Mouse (Mus musculus): Measurements from ENCODE around the gene Wsb2. TPM values are rescaled to one million over a fixed set of nuclear protein-coding genes. Genes with fewer than 3 reads are reported as not detected.

Gene Wsb2
- total RNA-seq (2014; rRNA removed) = 412 and 421 TPM in 2 replicates
- polyA plus RNA-seq (2015; fragmentation: Nextera tagmentation; extraction: Ambion mirVana) = 296 and 321 TPM in 2 replicates

DNA sequence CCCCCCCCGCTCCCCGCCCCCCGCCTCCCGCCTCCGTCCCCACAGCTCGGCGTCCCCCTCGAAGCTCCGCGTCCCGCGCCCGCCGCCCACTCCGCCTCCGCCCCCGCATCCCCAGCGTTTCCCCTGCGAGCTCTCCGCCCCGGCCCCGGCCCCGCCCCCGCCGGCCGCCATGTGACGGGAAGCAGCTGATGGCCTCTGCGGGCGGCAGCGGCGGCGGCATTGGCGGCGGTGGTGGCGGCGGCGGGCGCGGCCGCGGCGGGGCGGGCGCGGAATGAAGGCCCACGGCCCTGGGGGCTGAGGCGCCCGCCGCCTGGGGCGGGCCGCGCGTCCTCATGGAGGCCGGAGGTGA, at the start of gene Wsb2:
Gene Wsb2, plus strand, starts transcription at position 176 of the 349 bp plus-strand sequence.
- Histone ChIP-seq H3K4me3 (ENCODE audit: low read length) (peak within 1 kb of the TSS; percentile 98), H3K9ac (replicated peaks; ENCODE audit: low read length) (peak within 1 kb of the TSS; percentile 98), H3K27me3 (ENCODE audit: insufficient read depth, low read length) (no peaks in the 10 kb centered on the region), H3K9me3 (ENCODE audit: low read length) (no peaks in the 10 kb centered on the region), H3K27ac (peak within 1 kb of the TSS; percentile 95), H3K36me3 (ENCODE audit: insufficient read depth, low read length) (no peaks in the 10 kb centered on the region), H3K4me2 (ENCODE audit: low read depth, low read length) (peak within 1 kb of the TSS; percentile 79), H3K4me1 (ENCODE audit: insufficient read depth, low read length) (peaks cover 16% of the 10 kb centered on the region; the same call in 1 of the 2 replicates)
- under 1% methylated on average over 18 of the region's 54 CpGs for WGBS
- peak; percentile 85 for DNase-seq (ENCODE audit: low spot score)
- no peak for TF ChIP-seq CTCF (IDR thresholded peaks at IDR 0.05; ENCODE audit: low read depth)
- ATAC-seq = peak; percentile 81

DNA sequence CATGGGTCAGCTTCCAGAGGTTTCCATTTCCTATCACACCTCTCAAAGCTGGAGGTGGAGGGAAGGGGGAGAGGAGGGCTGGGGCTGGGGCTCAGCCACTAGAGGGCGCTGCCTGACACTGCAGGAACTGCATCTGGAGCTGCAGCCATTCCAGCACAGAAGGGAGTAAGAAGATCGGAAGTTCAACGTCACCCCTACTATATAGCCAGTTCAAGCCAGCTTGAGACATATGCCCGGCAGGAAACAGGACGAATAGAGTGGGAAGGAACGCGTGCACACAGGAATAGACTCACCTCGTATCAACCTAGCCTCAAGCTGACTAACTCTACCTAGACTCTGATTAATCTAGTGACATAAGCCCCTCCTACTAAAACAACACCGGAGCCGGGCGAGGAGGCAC, 49.4 kb upstream of the Wsb2 start:
- ATAC-seq (no peak), DNase-seq (ENCODE audit: low spot score) (peak; percentile 55)
- WGBS = 43% methylated on average over 11 of the region's 11 CpGs
- H3K9ac ChIP-seq (replicated peaks; ENCODE audit: low read length) = no peak overlapping the region
- TF ChIP-seq CTCF (IDR thresholded peaks at IDR 0.05; ENCODE audit: low read depth) = peak; percentile 69
- H3K36me3 ChIP-seq (ENCODE audit: insufficient read depth, low read length) = no peaks in the 10 kb centered on the region
- no peaks in the 10 kb centered on the region for H3K4me1 ChIP-seq (ENCODE audit: insufficient read depth, low read length)
- no peaks in the 10 kb centered on the region for H3K9me3 ChIP-seq (ENCODE audit: low read length)
- H3K4me2 ChIP-seq (ENCODE audit: low read depth, low read length) = no peak overlapping the region
- no peaks in the 10 kb centered on the region for H3K27me3 ChIP-seq (ENCODE audit: insufficient read depth, low read length)
- H3K27ac ChIP-seq = no peak overlapping the region
- H3K4me3 ChIP-seq (ENCODE audit: low read length) = no peak overlapping the region

DNA sequence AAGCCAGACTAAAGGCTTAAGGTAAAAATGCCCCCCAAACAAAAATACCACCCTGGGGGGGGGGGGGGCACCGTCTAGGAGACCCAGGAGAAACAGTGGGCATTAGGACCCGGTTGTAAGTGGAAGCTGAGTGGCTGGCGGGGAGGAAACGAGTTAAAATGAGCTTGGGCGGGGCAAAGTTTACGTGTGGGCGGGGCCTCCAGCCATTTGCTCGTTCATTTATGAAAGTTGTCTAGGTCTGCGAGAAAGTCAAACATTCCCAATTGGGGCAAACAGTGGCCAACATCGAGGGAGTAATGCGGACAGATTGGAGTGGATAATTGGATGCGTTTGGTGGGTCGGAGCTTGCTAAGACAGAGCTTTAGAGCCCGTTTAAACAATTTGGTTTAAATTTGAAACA, 43.7 kb upstream of the Wsb2 start:
- H3K9ac ChIP-seq (replicated peaks; ENCODE audit: low read length) = no peak overlapping the region
- ATAC-seq (no peak), DNase-seq (ENCODE audit: low spot score) (peak; percentile 21)
- H3K4me1 ChIP-seq (ENCODE audit: insufficient read depth, low read length) = no peaks in the 10 kb centered on the region
- no peak for TF ChIP-seq CTCF (IDR thresholded peaks at IDR 0.05; ENCODE audit: low read depth)
- H3K4me3 ChIP-seq (ENCODE audit: low read length) = 0 out of 2 replicates have a peak overlapping the region, but pooled peaks have one; percentile 4
- H3K9me3 ChIP-seq (ENCODE audit: low read length) = no peaks in the 10 kb centered on the region
- 28% methylated on average over 14 of the region's 14 CpGs for WGBS
- no peak overlapping the region for H3K27ac ChIP-seq
- H3K27me3 ChIP-seq (ENCODE audit: insufficient read depth, low read length) = no peaks in the 10 kb centered on the region
- H3K4me2 ChIP-seq (ENCODE audit: low read depth, low read length) = peak overlapping the region; percentile 27; the same call in 1 of the 2 replicates
- no peaks in the 10 kb centered on the region for H3K36me3 ChIP-seq (ENCODE audit: insufficient read depth, low read length)

DNA sequence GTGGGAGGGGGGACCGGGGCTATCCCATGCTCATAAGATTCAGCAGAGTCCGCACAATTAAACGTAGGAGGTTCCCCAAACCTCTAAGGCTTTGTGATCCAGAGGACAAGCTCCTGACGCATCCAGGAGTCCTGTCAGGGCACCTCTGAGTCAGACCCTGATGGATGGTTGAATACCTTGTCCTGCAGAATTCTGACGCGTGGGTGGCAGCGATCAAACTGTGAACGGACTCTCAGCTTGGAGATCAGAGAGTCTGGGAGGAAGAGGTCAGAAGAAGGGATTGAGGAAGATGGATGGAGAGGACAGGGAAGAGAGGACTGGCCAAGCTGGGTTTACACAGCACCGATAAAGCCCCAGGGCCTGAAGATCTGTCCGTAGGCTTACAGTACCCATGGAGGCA, 43.2 kb upstream of the Wsb2 start:
- H3K9me3 ChIP-seq (ENCODE audit: low read length) = no peaks in the 10 kb centered on the region
- H3K9ac ChIP-seq (replicated peaks; ENCODE audit: low read length) = no peak overlapping the region
- DNase-seq (ENCODE audit: low spot score) (no peak), ATAC-seq (no peak)
- H3K36me3 ChIP-seq (ENCODE audit: insufficient read depth, low read length) = no peaks in the 10 kb centered on the region
- H3K4me3 ChIP-seq (ENCODE audit: low read length) = 0 out of 2 replicates have a peak overlapping the region, but pooled peaks have one; percentile 4
- H3K4me2 ChIP-seq (ENCODE audit: low read depth, low read length) = peak overlapping the region; percentile 27; the same call in 1 of the 2 replicates
- no peak overlapping the region for H3K27ac ChIP-seq
- no peak for TF ChIP-seq CTCF (IDR thresholded peaks at IDR 0.05; ENCODE audit: low read depth)
- no peaks in the 10 kb centered on the region for H3K4me1 ChIP-seq (ENCODE audit: insufficient read depth, low read length)
- H3K27me3 ChIP-seq (ENCODE audit: insufficient read depth, low read length) = no peaks in the 10 kb centered on the region
- 33% methylated on average over 10 of the region's 10 CpGs for WGBS

DNA sequence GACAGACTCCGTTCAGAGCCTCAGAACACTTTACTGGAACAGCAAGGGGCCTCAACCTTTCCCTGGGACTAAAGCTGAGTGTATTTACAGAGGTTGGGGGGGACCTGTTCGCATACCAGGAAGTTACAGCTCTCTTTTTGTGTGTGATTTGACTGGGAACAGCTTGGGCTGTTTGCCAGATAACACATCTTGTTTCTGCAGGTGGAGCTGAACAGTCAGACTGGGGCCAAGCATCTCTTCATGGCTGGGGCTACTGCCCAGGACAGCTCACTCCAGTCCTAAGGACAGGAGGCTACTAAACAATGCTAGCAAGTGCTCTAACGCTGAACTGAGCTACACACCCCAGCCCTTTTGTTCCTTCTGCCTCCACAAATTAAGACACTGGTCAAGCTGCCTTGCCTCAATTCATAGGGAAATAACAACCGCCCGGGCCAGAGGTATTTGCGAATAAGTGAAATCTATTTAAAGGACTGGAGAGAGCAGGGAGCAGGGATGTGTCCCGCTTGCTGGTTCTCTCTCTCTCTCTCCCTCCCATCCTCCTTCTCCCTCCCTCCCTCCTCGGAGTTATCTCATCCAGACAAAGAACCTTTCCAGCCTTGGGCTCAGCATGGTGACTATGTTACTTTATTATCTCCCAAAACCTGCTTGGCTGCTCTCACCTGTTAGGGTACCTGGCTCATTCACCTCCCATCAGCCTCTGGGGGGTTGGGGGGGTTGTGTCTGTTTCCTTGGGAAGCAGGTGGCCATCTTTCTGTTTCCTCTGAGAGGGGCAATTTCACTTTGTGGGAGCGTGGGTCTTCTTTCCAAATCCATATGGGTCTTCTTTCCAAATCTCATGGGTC, 42.3 kb upstream of the Wsb2 start:
- TF ChIP-seq CTCF (IDR thresholded peaks at IDR 0.05; ENCODE audit: low read depth) = no peak
- H3K4me2 ChIP-seq (ENCODE audit: low read depth, low read length) = no peak overlapping the region
- no peak for DNase-seq (ENCODE audit: low spot score)
- H3K4me3 ChIP-seq (ENCODE audit: low read length) = no peak overlapping the region
- no peaks in the 10 kb centered on the region for H3K27me3 ChIP-seq (ENCODE audit: insufficient read depth, low read length)
- no peak for ATAC-seq
- H3K36me3 ChIP-seq (ENCODE audit: insufficient read depth, low read length) = no peaks in the 10 kb centered on the region
- WGBS = 14% methylated on average over 9 of the region's 9 CpGs
- H3K9ac ChIP-seq (replicated peaks; ENCODE audit: low read length) = no peak overlapping the region
- no peak overlapping the region for H3K27ac ChIP-seq
- peaks cover 5% of the 10 kb centered on the region; the same call in 1 of the 2 replicates for H3K4me1 ChIP-seq (ENCODE audit: insufficient read depth, low read length)
- H3K9me3 ChIP-seq (ENCODE audit: low read length) = no peaks in the 10 kb centered on the region

DNA sequence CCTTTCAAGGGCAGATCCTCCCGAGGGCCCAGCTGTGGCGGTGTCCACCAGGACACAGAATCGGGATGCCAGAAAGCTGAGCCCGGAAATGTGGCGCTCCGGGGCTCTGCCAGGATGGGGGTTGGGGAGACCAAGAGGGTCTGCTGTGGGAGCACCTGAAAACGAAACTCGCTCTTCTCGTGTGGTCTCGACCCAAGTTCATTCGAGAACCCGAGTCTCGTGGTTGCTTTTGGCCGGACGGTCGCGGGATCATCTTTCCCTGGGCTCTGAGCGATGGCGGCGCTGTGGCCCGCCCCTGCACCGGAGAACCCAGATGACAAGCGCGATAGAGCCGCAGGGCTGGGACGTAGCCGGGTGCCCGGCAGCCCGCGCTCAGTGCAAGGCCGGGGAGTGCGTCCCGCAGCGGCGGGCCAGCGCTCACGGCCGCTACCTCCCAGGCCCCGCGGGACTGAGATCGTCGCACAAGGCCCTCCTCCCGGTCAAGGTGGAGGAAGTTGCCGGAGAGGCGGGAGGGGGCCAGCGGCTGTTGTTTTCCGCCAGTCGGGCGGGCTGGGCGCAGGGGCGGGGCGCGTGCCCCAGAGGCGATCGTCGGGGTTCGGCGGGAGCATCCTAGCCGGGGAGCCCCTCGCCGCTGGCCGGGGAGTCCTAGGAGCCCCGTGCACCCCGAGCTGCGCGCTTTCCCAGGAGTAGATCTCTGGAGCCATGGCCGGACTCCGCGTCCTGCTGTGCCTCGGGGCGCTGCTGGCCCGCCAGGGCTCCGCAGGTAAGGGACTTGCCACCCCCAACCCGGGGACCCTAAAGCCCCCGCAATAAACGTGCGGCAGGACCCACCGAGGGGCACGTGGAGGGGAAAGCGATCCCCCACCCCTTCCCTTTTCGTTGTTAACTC, 38.1 kb upstream of the Wsb2 start, which contains the start of gene Vsig10:
Gene Vsig10, plus strand, starts transcription at position 343 of the 889 bp plus-strand sequence.
- H3K27me3 ChIP-seq (ENCODE audit: insufficient read depth, low read length) = peaks cover 5% of the 10 kb centered on the region; the same call in 1 of the 2 replicates
- H3K36me3 ChIP-seq (ENCODE audit: insufficient read depth, low read length) = no peaks in the 10 kb centered on the region
- H3K9ac ChIP-seq (replicated peaks; ENCODE audit: low read length) = peak within 1 kb of the TSS; percentile 52
- peak; percentile 77 for ATAC-seq
- peak within 1 kb of the TSS; percentile 62 for H3K4me3 ChIP-seq (ENCODE audit: low read length)
- H3K27ac ChIP-seq = peak within 1 kb of the TSS; percentile 49; the same call in 1 of the 2 replicates
- no peak for TF ChIP-seq CTCF (IDR thresholded peaks at IDR 0.05; ENCODE audit: low read depth)
- WGBS = under 1% methylated on average over 75 of the region's 81 CpGs
- no peaks in the 10 kb centered on the region for H3K9me3 ChIP-seq (ENCODE audit: low read length)
- peak within 1 kb of the TSS; percentile 100 for H3K4me2 ChIP-seq (ENCODE audit: low read depth, low read length)
- peak; percentile 55 for DNase-seq (ENCODE audit: low spot score)
- H3K4me1 ChIP-seq (ENCODE audit: insufficient read depth, low read length) = peaks cover 5% of the 10 kb centered on the region; the same call in 1 of the 2 replicates
